Mouse (Mus musculus): ENCODE measurements around the gene Tlcd1. TPM values are rescaled to one million over a fixed set of nuclear protein-coding genes. Genes with fewer than 3 reads are reported as not detected.

The Tlcd1 gene
- total RNA-seq, 2 experiments from 2014 or later = 19.6 to 25.2 TPM

DNA sequence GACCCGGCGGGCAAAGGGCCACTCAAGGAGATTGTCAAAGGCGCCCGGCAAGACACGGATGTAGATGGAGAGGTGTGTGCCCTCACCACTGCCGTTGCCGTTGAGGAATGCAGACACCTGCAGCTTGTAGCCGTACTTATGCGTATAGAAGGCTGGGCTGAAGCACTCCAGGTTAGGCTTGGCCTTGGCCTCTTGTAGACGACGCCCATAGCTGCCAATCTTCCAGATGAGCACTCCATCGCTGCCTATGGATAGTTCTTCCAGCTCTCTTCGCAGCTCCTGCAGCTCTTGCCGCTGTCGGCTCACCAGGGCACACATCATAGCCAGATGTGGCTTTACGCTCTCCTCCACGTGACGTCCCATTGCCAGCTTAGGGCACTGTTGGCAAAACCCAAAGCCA, 16.3 kb upstream of the Tlcd1 start:
- no peak for ATAC-seq (replicated peaks; ENCODE audit: low FRiP score, low TSS enrichment, poor library complexity, severe bottlenecking)

DNA sequence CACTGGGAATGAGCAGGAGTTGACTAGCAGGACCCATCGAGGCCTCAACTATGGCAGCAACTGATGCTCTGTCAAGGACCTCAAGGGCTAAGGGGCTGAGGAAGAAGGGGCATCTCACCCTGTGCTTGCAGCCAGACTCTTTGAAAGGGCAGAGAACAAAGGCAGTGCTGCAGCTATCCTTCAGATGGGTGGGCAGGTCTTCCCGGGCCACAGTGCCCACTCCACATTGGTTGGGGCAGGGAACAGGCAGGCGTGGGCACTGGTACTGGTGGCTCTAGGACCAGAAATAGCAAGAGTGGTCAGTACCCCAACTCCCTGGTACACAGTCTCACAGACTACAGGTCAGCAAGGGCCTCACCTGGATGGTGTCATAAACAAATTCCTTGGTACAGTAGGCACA, 15.8 kb upstream of the Tlcd1 start:
- ATAC-seq (replicated peaks; ENCODE audit: low FRiP score, low TSS enrichment, poor library complexity, severe bottlenecking) = no peak

DNA sequence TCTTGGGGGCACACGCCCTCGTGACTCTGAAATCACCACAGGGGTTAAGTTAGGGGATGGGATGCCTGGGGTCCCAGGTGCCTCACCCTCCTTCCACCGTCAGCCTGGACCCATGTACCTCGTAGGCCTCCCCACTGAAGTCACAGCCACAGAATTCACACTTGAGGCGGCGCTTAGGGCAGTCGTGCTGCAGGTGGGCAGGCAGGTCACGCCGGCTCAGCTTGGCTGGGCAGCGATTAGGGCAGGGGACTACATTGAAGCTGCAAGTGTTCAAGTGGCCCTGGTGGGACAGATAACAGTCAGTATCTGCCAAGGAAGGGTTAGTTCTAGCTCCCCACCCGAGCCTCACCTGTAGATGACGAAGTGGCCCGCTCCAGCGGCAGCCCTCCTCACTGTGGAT, 15.3 kb upstream of the Tlcd1 start:
- ATAC-seq (replicated peaks; ENCODE audit: low FRiP score, low TSS enrichment, poor library complexity, severe bottlenecking) = no peak

- no peak for ATAC-seq (replicated peaks; ENCODE audit: low FRiP score, low TSS enrichment, poor library complexity, severe bottlenecking)
Measured at GRCm38 (mm10) chr11:78161968-78162367, 14.5 kb upstream of the Tlcd1 start.

DNA sequence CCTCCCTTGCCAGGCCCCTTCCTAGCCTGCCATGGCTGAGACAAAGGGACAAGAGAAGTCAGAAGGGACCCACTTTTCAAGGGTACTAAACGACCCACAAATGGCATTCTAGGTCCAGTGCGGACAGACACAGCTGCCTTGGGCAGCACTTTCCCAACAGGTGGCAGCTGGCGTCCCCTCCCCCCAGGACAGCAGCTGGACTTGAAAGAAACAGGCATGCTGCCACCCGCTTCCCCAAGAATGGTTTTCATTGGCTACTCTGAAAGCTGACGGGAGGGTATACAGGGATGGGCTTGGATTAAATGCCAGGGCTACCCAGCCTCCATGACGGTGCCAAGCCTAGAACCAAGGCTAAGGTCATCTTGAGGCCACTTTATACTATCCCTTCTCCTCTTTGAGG, 14.0 kb upstream of the Tlcd1 start:
- ATAC-seq (replicated peaks; ENCODE audit: low FRiP score, low TSS enrichment, poor library complexity, severe bottlenecking) = no peak

DNA sequence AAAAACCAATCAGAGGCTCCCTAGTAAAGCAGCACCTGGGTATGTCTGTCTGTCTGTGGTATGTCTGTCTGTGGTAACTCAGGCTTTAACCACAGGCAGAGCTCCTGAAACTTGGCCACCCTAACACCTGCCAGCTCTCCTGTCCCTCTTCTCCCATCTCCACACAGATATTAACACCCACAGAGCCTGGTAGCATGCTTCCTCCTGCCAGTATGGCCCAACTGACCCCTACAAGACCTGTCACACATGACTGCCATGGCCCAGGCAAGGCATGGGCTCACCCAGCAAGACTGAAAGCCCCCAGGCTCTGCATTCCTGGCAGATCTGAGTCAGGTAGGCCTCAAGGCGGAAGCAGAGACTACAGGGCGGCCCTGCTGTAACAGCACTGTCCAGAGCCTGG, 13.5 kb upstream of the Tlcd1 start:
- ATAC-seq (replicated peaks; ENCODE audit: low FRiP score, low TSS enrichment, poor library complexity, severe bottlenecking) = no peak

DNA sequence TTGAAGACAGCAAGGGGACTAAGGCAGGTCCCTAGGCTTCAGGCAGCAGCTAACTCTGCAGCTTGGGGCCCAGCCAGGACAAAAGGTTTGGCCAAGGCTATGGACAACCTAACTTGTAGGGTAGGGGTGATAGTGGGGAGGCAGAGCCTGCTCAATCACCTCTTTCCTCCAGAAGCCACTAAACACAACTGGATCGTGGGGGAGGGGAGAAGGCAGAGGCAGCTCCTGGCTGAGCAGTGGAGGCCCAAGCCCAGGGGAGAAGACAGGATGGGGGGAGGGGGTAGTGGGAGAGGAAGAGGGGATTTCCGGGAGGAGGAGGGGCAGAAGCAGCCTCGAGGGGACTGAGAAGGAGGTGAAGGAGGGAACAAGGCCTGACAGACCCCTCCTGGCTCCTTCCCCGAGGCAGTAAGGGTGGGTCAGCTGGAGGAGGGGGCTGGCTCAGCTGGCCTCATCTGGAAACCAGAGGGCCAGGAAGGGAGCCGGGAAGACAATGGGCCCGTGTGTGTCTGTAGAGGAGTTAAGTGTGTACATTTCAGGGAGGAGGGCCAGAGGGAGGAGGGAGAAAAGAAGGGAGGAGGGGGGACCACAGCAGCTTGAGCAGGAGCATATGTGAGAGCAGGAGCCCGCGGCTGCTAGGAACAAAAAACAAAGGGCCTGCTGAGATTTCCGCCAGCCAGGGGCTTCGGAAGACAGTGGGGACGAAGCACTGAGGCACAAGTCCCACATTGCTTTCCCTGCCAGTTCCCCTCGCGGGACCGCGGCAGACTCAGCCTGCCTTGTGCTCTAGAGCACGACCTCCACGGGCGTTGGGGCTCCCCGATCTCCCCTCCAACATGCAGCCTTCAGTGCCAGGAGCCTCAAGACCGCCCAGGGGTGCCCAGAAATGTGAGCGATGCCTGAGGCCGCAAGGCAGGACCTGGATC, 12.6 kb upstream of the Tlcd1 start:
- ATAC-seq (replicated peaks; ENCODE audit: low FRiP score, low TSS enrichment, poor library complexity, severe bottlenecking) = no peak

DNA sequence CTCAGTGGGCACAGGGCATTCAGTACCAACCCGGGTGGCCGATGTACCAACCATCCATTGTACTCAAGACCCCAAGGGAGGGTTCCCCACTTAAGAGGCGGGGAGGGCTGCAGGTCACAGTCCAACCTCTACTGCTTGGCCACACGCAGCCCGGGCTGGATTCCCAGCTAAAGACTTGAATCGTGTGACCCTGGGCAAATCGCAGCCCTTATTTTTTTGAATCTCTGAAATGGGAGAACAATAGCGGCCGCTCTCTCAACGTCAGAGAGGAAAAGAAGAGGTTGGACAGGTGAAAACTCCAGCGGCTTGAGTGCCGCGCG, 11.9 kb upstream of the Tlcd1 start:
- no peak for ATAC-seq (replicated peaks; ENCODE audit: low FRiP score, low TSS enrichment, poor library complexity, severe bottlenecking)

- ATAC-seq (replicated peaks; ENCODE audit: low FRiP score, low TSS enrichment, poor library complexity, severe bottlenecking) = peak; percentile 5; the same call in 1 of the 2 replicates
Measured at GRCm38 (mm10) chr11:78164924-78165760, 11.4 kb upstream of the Tlcd1 start, which contains the start of gene Traf4. TSS of gene Traf4 (minus strand) at chr11:78165589.

- ATAC-seq (replicated peaks; ENCODE audit: low FRiP score, low TSS enrichment, poor library complexity, severe bottlenecking) = peak; percentile 31
Measured at GRCm38 (mm10) chr11:78165761-78166109, 10.8 kb upstream of the Tlcd1 start.

- ATAC-seq (replicated peaks; ENCODE audit: low FRiP score, low TSS enrichment, poor library complexity, severe bottlenecking) = no peak
Measured at GRCm38 (mm10) chr11:78166161-78166560, 10.3 kb upstream of the Tlcd1 start.

DNA sequence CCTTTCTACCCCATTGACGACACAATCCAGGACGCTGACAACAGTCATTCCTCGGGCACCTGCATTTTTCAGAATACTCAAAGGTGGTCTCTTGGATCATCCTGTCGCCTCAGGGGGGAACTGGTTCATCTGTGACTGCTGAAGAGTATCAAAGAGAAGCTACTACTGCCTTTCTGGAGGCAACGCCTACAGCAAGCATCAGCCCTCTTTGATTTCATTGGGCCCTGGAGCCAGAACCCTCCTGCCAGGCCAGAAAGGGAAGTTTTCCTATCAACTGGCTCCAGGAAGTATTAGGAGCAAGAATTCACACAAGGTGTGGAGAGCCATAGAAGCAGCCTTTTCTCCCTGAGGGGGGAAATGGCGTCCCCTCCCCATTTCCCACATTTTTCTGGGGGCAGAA, 9.9 kb upstream of the Tlcd1 start:
- no peak for ATAC-seq (replicated peaks; ENCODE audit: low FRiP score, low TSS enrichment, poor library complexity, severe bottlenecking)

DNA sequence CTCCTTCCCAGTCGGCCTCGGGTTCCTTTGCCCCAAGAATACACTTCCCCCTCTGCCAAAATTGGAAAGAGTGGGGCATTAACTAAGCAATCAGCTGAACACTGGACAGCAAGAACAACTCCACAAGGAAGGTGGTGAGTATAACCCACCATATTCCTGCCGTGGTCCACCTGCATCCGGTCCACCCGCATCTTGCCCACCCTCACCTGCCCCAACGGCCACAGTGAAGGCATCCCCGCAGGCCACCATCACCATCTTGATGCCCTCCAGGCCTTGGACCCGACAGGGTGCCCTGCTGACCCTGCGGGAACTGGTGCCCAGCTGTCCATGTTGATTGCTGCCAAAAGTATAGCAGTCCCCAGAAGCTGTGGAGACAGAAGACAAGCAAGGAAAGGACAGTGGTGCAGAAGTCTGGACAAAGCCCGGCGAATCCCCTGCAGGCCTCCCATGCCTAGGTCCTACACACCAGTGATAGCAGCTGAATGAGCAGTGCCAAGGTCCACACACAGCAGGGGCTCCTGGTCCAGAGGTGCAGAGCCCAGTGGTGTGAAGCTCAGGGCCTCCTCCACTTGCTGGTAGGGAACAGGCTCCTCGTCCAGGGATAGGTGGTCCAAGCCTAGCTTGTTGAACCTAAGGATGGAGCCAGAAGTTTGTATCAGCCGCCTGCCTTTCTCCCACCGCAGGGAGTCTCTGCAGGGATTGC, 9.1 kb upstream of the Tlcd1 start:
- ATAC-seq (replicated peaks; ENCODE audit: low FRiP score, low TSS enrichment, poor library complexity, severe bottlenecking) = no peak

DNA sequence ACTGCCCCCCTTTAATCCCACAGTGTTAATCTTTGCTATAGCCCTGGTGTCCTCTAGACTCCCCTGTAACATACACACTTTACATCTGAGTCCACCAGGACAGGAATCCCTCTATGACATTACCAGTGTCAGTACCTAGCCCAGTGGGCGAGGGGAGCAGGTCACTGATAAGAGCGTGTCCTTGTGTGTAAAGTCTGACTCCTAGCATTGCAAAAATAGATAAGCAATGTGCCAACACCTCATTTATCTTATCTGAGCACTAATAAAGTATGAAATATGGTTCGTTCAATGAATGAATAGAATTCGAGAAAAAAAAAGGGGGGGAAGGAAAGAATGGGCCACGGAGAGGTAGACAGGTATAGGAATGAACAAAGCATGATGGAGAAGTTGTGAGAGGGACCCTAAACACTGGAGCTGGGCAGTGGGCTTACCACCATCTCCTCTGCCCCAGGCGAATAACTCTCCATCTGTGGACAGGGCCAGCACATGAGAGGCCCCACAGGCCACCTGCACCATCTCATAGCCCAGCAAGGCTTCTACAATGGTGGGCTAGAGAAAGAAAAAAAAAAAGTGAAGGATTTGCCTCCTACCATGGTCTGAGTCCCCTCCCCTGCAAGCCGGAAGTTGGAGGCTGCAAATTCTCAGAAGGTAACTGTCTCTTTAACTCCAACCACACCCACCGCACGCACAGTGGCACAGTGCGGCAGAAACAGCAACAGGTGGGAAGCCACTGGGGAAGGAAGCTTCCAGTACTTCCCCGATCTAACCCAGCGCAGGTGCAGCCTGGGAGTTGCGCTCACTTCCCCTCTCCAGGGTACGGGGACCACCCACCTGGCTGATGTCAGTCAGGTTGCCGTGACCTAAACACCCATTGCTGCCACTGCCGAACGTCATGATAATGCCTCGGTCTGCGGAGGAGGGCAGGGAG, 7.7 kb upstream of the Tlcd1 start:
- ATAC-seq (replicated peaks; ENCODE audit: low FRiP score, low TSS enrichment, poor library complexity, severe bottlenecking) = peak; percentile 51

- no peak for ATAC-seq (replicated peaks; ENCODE audit: low FRiP score, low TSS enrichment, poor library complexity, severe bottlenecking)
Measured at GRCm38 (mm10) chr11:78170306-78170705, 6.2 kb upstream of the Tlcd1 start.

- no peak for ATAC-seq (replicated peaks; ENCODE audit: low FRiP score, low TSS enrichment, poor library complexity, severe bottlenecking)
Measured at GRCm38 (mm10) chr11:78171328-78171727, 5.2 kb upstream of the Tlcd1 start.

DNA sequence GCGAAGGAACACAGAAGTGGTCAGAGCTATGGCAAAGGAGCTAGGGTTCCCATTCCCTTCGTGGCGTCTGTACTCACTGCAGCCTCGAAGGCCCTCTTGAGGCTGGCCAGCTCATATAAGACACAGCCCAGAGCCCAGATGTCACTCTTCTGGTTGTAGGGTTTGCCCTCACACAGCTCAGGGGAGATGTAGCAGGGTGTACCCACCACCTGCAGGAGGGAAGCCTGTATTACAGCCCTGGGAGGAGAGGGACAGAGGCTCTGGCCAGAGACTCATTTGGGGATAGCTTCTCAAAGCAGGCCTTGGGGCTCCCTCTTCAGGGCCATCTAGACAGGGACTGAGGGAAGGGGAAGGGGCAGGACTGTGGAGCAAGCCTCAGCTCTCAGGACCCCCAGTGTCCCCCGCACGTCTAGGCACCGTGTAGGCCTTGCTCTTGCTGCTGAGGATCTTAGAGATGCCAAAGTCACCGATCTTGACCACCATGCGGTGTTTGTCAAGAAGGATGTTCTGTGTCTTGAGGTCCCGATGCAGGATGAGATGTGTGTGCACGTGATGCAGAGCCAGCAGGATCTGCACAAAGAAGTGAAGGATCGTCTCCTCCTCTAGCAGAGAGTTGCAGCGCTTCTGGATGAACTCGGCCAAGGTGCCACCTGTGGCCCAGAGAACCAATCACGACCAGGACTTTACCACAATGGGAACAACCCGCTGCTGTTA, 4.3 kb upstream of the Tlcd1 start:
- ATAC-seq (replicated peaks; ENCODE audit: low FRiP score, low TSS enrichment, poor library complexity, severe bottlenecking) = no peak

- ATAC-seq (replicated peaks; ENCODE audit: low FRiP score, low TSS enrichment, poor library complexity, severe bottlenecking) = no peak
Measured at GRCm38 (mm10) chr11:78172748-78173383, 3.6 kb upstream of the Tlcd1 start.
